Mouse (Mus musculus) small intestine, adult 2 months (tissue): ENCODE measurements at regions not wholly inside any gene's neighbourhood (a gene's known extent, or its start where the extent isn't known, plus 50 kb on each side); places are given as distances from the start of the nearest gene placed in this dataset.

Experiments used
- CTCF ChIP-seq: fragments of 200-500 bp; IDR thresholded peaks from 2 replicates; pipeline ENCODE4 v1.5.1; 2012; ENCODE audit warnings: low read depth, mild to moderate bottlenecking, control low read depth, inconsistent platforms, low read length, moderate library complexity, mixed read lengths; ENCODE audit not compliant: insufficient replicate concordance, insufficient read length; ENCODE audit errors: extremely low read depth
- POLR2A ChIP-seq: fragments of 200-500 bp; IDR thresholded peaks from 2 replicates; pipeline ENCODE4 v1.6.1; 2012; ENCODE audit warnings: low read depth, mild to moderate bottlenecking, control low read depth, inconsistent platforms, low read length, moderate library complexity

DNA sequence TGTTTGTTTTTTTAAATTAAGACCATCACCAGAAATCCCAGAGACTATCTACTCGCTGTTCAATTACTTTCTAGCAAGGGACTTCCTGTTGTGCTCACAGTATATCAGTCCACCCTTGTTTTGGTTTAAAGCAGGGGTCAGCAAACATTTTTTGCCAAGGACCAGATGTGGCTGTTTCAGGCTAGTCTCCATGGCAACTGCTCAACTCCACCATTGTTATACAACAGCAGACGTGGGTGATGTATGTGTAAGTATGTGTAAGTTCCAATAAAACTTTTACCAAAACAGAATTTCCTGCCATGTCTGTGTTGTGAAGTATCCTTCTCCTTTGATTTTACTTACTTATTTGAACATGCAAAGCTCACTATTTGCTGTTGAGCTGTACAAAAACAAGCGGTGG, 259.9 kb downstream of the Dhx15 start:
- TF ChIP-seq CTCF = no peak
- no peak for TF ChIP-seq POLR2A
